ENCODE assay signal across 8 mouse cellular contexts in the genomic region with DNA sequence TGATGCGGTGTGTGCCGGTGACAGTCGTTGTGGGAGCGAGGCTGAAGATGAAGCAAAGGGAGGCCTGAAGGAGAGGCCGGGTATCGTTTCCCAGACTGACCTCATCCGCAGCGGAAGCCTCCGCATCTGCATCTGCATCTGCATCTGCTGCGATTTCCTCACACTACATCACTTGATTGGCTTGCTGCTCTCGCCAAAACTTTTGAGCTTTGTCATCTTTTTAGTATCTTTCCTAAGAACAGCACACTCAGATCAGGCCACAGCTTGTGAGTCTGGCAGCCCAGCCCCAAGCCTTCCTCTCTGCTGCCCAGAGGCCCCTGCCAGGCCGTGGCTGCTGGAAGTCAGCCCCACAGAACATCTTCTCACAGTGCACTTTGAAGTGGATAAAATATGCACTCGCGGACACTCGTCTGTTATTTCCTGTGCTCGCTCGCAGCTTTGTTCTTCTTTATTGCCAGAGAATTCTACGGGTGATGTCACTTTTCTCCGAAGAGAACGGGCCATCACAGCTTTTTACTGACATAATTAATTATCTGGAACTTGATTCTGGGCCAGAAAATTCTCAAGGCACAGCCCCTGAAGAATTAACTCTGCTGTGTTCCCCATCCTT.
DNase-seq lines count a peak whose midpoint lies in the region; ATAC-seq lines count a peak whose summit lies in the region.

No protein-coding gene starts in this region.

- H3K4me2 ChIP-seq in intestine, embryonic 14.5 days (ENCODE audit: low read length), result peak overlapping the region; percentile 30
- peak overlapping the region; percentile 21 for H3K4me2 ChIP-seq in midbrain, embryonic 12.5 days (replicated peaks)

- H3K4me3 ChIP-seq in intestine, embryonic 14.5 days (ENCODE audit: low read depth, low read length), result no peak overlapping the region
- no peak overlapping the region for H3K4me3 ChIP-seq in midbrain, embryonic 12.5 days

- 44% methylated on average over 20 of the region's 20 CpGs for WGBS in intestine, embryonic 14.5 days
- 52% methylated on average over 20 of the region's 20 CpGs for WGBS in midbrain, embryonic 12.5 days

- ATAC-seq in intestine, embryonic 14.5 days (replicated peaks; ENCODE audit: low FRiP score, low TSS enrichment, low read depth), result peak; percentile 71
- ATAC-seq in midbrain, embryonic 12.5 days (ENCODE audit: low FRiP score, low read depth), result no peak
- ATAC-seq in inflammation-experienced regulatory T-cells, adult 6 months, result no peak
- no peak for ATAC-seq in CD4-positive, CD25-positive, alpha-beta regulatory T cell, adult 4 months

- H3K27me3 ChIP-seq in intestine, embryonic 14.5 days (replicated peaks; ENCODE audit: control insufficient read depth, insufficient read depth, low read length), result no peaks in the 10 kb centered on the region
- no peaks in the 10 kb centered on the region for H3K27me3 ChIP-seq in midbrain, embryonic 12.5 days

- no peaks in the 10 kb centered on the region for H3K9me3 ChIP-seq in intestine, embryonic 14.5 days (ENCODE audit: control insufficient read depth, low read length)
- H3K9me3 ChIP-seq in midbrain, embryonic 12.5 days, result no peaks in the 10 kb centered on the region

- 0 out of 2 replicates have a peak overlapping the region, but pooled peaks have one; percentile 7 for H3K9ac ChIP-seq in intestine, embryonic 14.5 days (ENCODE audit: low read length)
- no peak overlapping the region for H3K9ac ChIP-seq in midbrain, embryonic 12.5 days (replicated peaks)

- H3K4me1 ChIP-seq in intestine, embryonic 14.5 days (replicated peaks; ENCODE audit: control insufficient read depth, insufficient read depth, low read length), result peaks cover 9% of the 10 kb centered on the region; the same call in 1 of the 2 replicates
- peaks cover 19% of the 10 kb centered on the region for H3K4me1 ChIP-seq in midbrain, embryonic 12.5 days

- intact Hi-C loops in gastrocnemius, postnatal 36 days (cut with DNase I), result no loop called here

- peak; percentile 80 for DNase-seq in Muller cell, postnatal 12 days (ENCODE audit: inconsistent ontology term)
- DNase-seq in adrenal gland, postnatal 36 days, result peak; percentile 54 to 62
- DNase-seq in gastrocnemius, postnatal 36 days, result peak; percentile 18 to 53
- no peak for DNase-seq in intestine, embryonic 14.5 days (ENCODE audit: low spot score)
- no peak for DNase-seq in natural killer cell, adult 2 months (ENCODE audit: low spot score in 2 of 2)

- peak overlapping the region; percentile 76 for H3K27ac ChIP-seq in intestine, embryonic 14.5 days (ENCODE audit: low read depth)
- H3K27ac ChIP-seq in midbrain, embryonic 12.5 days (replicated peaks), result no peak overlapping the region

- no peaks in the 10 kb centered on the region for H3K36me3 ChIP-seq in intestine, embryonic 14.5 days (ENCODE audit: control insufficient read depth, insufficient read depth, low read length)
- no peaks in the 10 kb centered on the region for H3K36me3 ChIP-seq in midbrain, embryonic 12.5 days

Comparison
In these comparisons a context has a peak if more than half of its experiments do, and no peak if none do; other contexts are left out.
1. DNase-seq: peak in Muller cell, postnatal 12 days (single experiment), adrenal gland, postnatal 36 days (2 of 2) and gastrocnemius, postnatal 36 days (2 of 2); none in intestine, embryonic 14.5 days (single experiment) and natural killer cell, adult 2 months (0 of 2).